Mouse (Mus musculus): ENCODE measurements around the gene Gabrq. TPM values are rescaled to one million over a fixed set of nuclear protein-coding genes. Genes with fewer than 3 reads are reported as not detected.

Gene Gabrq
- polyA plus RNA-seq (2012; ENCODE audit: insufficient read depth, low replicate concordance) = not detected in 2 replicates

- H3K4me3 ChIP-seq (replicated peaks) = peak within 1 kb of the TSS; percentile 46
- H3K4me1 ChIP-seq = peaks cover 6% of the 10 kb centered on the region
- H3K9me3 ChIP-seq = 0 out of 2 replicates have a peak, but pooled peaks cover 3% of the 10 kb centered on the region
- no peaks in the 10 kb centered on the region for H3K36me3 ChIP-seq (replicated peaks; ENCODE audit: low read length)
- TF ChIP-seq FLI1 (IDR thresholded peaks at IDR 0.05; ENCODE audit: low read length) (no peak), GATA1 (IDR thresholded peaks at IDR 0.05; ENCODE audit: borderline replicate concordance, low read length) (no peak)
- peaks cover 41% of the 10 kb centered on the region for H3K27me3 ChIP-seq (replicated peaks)
Observed at GRCm38 (mm10) chrX:72824776-72825588, at the start of gene Gabrq. Gabrq (plus strand) TSS chrX:72825178.

GRCm38 (mm10) chrX:72788773-72789557, 36.0 kb upstream of the Gabrq start:
- H3K4me3 ChIP-seq (replicated peaks) = no peak overlapping the region
- TF ChIP-seq FLI1 (IDR thresholded peaks at IDR 0.05; ENCODE audit: low read length) (no peak), GATA1 (IDR thresholded peaks at IDR 0.05; ENCODE audit: borderline replicate concordance, low read length) (no peak)
- H3K27me3 ChIP-seq (replicated peaks) = peaks cover 4% of the 10 kb centered on the region
- no peaks in the 10 kb centered on the region for H3K4me1 ChIP-seq
- H3K9me3 ChIP-seq = no peaks in the 10 kb centered on the region
- no peaks in the 10 kb centered on the region for H3K36me3 ChIP-seq (replicated peaks; ENCODE audit: low read length)

DNA sequence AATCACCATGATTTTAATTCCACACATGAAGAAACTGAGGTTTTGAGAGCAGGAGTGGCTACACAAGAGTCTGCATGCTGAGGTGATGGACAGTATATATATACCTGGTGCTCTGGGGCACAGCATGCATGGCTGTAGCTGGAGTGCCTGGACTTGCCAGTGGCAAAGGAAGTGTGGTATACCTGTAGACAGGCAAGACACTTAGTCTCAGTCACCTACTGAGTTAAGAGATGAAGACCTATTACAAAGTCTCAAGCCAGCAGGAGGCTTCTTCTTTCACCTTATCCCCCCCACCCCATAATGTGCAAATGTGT, 35.5 kb upstream of the Gabrq start:
- no peaks in the 10 kb centered on the region for H3K9me3 ChIP-seq
- peaks cover 4% of the 10 kb centered on the region for H3K27me3 ChIP-seq (replicated peaks)
- H3K4me3 ChIP-seq (replicated peaks) = no peak overlapping the region
- no peaks in the 10 kb centered on the region for H3K4me1 ChIP-seq
- TF ChIP-seq FLI1 (IDR thresholded peaks at IDR 0.05; ENCODE audit: low read length) (no peak), GATA1 (IDR thresholded peaks at IDR 0.05; ENCODE audit: borderline replicate concordance, low read length) (no peak)
- H3K36me3 ChIP-seq (replicated peaks; ENCODE audit: low read length) = no peaks in the 10 kb centered on the region

DNA sequence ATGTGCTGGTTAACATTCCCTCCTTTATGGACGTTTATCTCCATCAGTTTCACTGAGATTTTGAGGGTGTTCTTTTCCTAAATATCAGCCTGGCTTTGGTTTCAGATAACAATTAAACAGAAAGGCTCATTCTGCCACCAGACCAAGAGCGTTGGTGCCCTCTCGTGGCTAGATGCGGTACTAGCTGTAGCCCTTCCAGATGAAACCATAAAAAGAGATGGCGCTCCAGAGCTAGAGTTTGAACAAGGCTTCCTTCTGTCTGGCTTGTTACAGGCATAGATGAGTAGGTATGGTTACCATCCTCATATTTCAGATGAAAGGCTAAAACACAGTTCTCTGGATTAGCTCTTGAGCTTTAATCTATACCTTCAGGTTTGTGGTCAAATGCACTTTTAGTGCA, 5.4 kb upstream of the Gabrq start:
- peaks cover 10% of the 10 kb centered on the region for H3K27me3 ChIP-seq (replicated peaks)
- H3K4me1 ChIP-seq = no peaks in the 10 kb centered on the region
- no peak for TF ChIP-seq GATA1 (IDR thresholded peaks at IDR 0.05; ENCODE audit: borderline replicate concordance, low read length)
- TF ChIP-seq FLI1 (IDR thresholded peaks at IDR 0.05; ENCODE audit: low read length) = no peak
- no peaks in the 10 kb centered on the region for H3K9me3 ChIP-seq
- H3K36me3 ChIP-seq (replicated peaks; ENCODE audit: low read length) = no peaks in the 10 kb centered on the region
- no peak overlapping the region for H3K4me3 ChIP-seq (replicated peaks)

- H3K9me3 ChIP-seq = 0 out of 2 replicates have a peak, but pooled peaks cover 3% of the 10 kb centered on the region
- no peaks in the 10 kb centered on the region for H3K36me3 ChIP-seq (replicated peaks; ENCODE audit: low read length)
- H3K4me1 ChIP-seq = peaks cover 6% of the 10 kb centered on the region
- no peak overlapping the region for H3K4me3 ChIP-seq (replicated peaks)
- TF ChIP-seq FLI1 (IDR thresholded peaks at IDR 0.05; ENCODE audit: low read length) (no peak), GATA1 (IDR thresholded peaks at IDR 0.05; ENCODE audit: borderline replicate concordance, low read length) (no peak)
- peaks cover 35% of the 10 kb centered on the region for H3K27me3 ChIP-seq (replicated peaks)
Observed at GRCm38 (mm10) chrX:72823310-72823709, 1.7 kb upstream of the Gabrq start.

GRCm38 (mm10) chrX:72825589-72825905, 569 bp downstream of the Gabrq start:
- Histone ChIP-seq H3K4me3 (replicated peaks) (no peak overlapping the region), H3K36me3 (replicated peaks; ENCODE audit: low read length) (no peaks in the 10 kb centered on the region)

More at GRCm38 (mm10) chrX:72825589-72825905, 569 bp downstream of the Gabrq start:
- Histone ChIP-seq H3K27me3 (replicated peaks) (peaks cover 41% of the 10 kb centered on the region), H3K4me1 (peaks cover 6% of the 10 kb centered on the region), H3K9me3 (0 out of 2 replicates have a peak, but pooled peaks cover 3% of the 10 kb centered on the region)
- no peak for TF ChIP-seq GATA1 (IDR thresholded peaks at IDR 0.05; ENCODE audit: borderline replicate concordance, low read length)
- no peak for TF ChIP-seq FLI1 (IDR thresholded peaks at IDR 0.05; ENCODE audit: low read length)

Other genes starting within 250 kb of the Gabrq start
- gene Gabra3, start 168.3 kb upstream of the Gabrq start, polyA plus RNA-seq (2012; ENCODE audit: insufficient read depth, low replicate concordance) = not detected in 2 replicates
- gene Cetn2, start 93.2 kb downstream of the Gabrq start, polyA plus RNA-seq (2012; ENCODE audit: insufficient read depth, low replicate concordance) = 6.5 TPM in 1 of 2 replicates, not detected in the other
- 3.1 and 5.2 TPM in 2 replicates for gene Nsdhl, start 93.4 kb downstream of the Gabrq start, polyA plus RNA-seq (2012; ENCODE audit: insufficient read depth, low replicate concordance)
- gene Zfp185, start 162.2 kb downstream of the Gabrq start, polyA plus RNA-seq (2012; ENCODE audit: insufficient read depth, low replicate concordance) = not detected in 2 replicates
- not detected in 2 replicates for gene Pnma5, start 211.9 kb downstream of the Gabrq start, polyA plus RNA-seq (2012; ENCODE audit: insufficient read depth, low replicate concordance)
- not detected in 2 replicates for gene Pnma3, start 239.6 kb downstream of the Gabrq start, polyA plus RNA-seq (2012; ENCODE audit: insufficient read depth, low replicate concordance)